Mouse (Mus musculus) bone marrow, adult 2 months (tissue): ENCODE results near the gene Prkca.

Experiments
- CTCF ChIP-seq: fragments of 200-500 bp; IDR thresholded peaks from 2 replicates; pipeline ENCODE4 v1.5.1; 2011; ENCODE audit warnings: low read length, control low read depth; ENCODE audit not compliant: control insufficient read depth, insufficient read depth
- POLR2A ChIP-seq: fragments of 200-500 bp; IDR thresholded peaks from 2 replicates; pipeline ENCODE4 v1.6.1; 2011; ENCODE audit warnings: low read depth, mild to moderate bottlenecking, control low read depth, low read length, borderline replicate concordance; ENCODE audit not compliant: control insufficient read depth

DNA sequence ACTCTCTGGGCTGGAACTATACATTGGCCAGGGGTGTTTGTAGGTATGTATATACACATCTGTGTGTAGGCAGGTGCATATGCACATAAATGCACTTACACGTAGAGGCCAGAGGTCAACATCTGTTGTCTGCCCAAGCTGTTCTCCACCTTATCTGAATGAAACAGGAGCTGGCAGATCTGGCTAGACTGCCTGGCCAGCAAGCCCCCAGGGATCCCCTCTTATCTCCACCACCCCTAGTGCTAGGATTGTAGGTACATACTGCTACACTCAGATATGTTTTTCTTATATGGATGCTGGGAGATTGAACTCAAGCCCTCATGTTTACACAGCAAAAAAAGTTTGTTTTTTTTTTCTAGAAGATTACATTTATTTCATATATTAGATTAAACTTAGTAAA, 79.9 kb downstream of the Prkca start:
- TF ChIP-seq CTCF, result no peak
- TF ChIP-seq POLR2A, result no peak
